Mouse (Mus musculus): ENCODE data around the gene Rnaseh2b. TPM values are rescaled to one million over a fixed set of nuclear protein-coding genes. Genes with fewer than 3 reads are reported as not detected.
A peak's percentile ranks its signal among the peaks of the same experiment; 100 is the strongest.

The Rnaseh2b gene
- polyA plus RNA-seq, 1 experiment from 2014 or later, result 65.3 TPM

DNA sequence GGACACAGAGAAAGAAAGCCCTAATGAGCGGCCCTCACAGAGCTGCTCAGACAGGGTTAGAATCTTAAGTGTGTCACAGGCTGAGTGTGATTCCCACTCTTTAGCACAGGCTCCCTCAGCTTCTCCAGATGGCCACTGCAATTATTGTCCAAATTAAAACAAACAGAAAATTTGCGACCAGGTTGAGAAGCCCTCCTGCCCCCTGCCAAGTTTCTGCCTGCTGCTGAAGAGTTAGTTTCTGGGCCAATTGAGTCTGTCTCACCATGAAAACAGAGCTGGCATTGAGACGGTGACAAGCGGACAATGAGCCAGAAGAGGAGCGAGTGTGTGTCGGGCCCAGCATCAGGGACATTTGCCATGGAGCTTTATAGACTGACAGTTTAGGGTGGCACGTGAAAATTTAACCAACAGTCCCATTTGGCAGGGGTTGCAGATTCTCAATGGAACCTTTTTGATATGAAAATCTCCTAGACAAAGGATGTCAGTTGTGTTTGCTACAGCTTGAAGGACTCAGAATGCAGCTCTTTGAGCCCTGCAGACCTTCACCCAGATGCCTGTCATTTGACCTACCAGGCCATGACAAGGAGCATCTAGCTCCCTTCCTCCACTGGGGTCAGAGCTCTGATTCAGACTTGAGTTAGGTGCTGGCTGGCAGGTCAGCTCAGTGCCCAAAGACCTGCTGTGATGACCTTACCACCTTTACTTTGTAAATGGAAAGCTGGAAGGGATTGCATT, 123.8 kb downstream of the Rnaseh2b start:
- Histone ChIP-seq H3K4me2 (replicated peaks) (0 out of 2 replicates have a peak overlapping the region, but pooled peaks have one; percentile 9), H3K9me3 (peaks cover 10% of the 10 kb centered on the region; the same call in 1 of the 2 replicates), H3K27ac (replicated peaks) (peak overlapping the region; percentile 84), H3K27me3 (no peaks in the 10 kb centered on the region), H3K4me1 (peaks cover 23% of the 10 kb centered on the region), H3K4me3 (no peak overlapping the region), H3K9ac (replicated peaks) (0 out of 2 replicates have a peak overlapping the region, but pooled peaks have one; percentile 11), H3K36me3 (no peaks in the 10 kb centered on the region)
- 38% methylated on average over 7 of the region's 7 CpGs for WGBS
- peak; percentile 94 for ATAC-seq (ENCODE audit: low FRiP score, low read depth)

DNA sequence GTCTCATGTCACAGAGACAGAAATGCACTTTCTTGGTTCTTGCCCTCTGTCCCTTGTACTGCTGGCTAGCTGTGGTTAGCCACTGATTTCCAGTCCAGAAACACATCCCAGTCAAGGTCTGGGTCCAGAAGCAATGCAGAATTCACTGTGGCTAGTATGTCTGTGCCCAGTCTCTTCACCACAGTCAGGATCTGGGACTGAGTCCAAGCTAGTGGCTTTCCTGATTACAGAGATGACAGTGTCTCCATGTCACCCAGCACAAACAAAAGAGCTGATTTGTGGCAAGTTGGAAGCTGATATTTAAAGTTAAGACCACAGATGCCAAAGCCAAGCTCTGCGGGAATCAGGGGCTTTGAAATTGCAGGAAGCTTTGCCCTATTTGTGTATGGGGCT, 124.3 kb downstream of the Rnaseh2b start:
- H3K27me3 ChIP-seq, result no peaks in the 10 kb centered on the region
- H3K36me3 ChIP-seq, result no peaks in the 10 kb centered on the region
- peak overlapping the region; percentile 82 for H3K27ac ChIP-seq (replicated peaks)
- H3K4me1 ChIP-seq, result peaks cover 23% of the 10 kb centered on the region
- H3K4me2 ChIP-seq (replicated peaks), result no peak overlapping the region
- no peak overlapping the region for H3K4me3 ChIP-seq
- H3K9me3 ChIP-seq, result peaks cover 8% of the 10 kb centered on the region; the same call in 1 of the 2 replicates
- ATAC-seq (ENCODE audit: low FRiP score, low read depth), result 0 out of 2 replicates have a peak, but pooled peaks have one; percentile 17
- H3K9ac ChIP-seq (replicated peaks), result no peak overlapping the region
- WGBS, result 47% methylated on average over 1 of the region's 1 CpGs

DNA sequence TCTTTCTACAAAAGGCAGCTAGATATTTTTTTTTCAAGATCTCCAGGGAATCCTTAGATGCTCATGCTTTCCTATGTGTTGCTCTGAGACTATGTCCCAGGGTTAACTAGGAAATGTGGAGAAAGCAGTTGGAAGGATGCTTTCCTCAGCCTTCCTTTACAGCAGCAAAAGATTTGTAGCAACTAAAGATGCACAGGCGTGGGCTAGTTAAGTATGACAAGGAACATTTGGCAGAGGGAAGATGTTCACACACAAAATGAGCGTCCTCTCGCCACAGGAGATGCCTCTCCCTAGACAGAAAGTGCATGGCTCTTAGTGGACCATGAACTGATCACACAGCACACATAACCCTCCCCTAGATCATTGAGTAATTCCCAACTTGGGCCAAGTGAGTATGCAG, 125.1 kb downstream of the Rnaseh2b start:
- H3K36me3 ChIP-seq, result no peaks in the 10 kb centered on the region
- H3K9me3 ChIP-seq, result 0 out of 2 replicates have a peak, but pooled peaks cover under 1% of the 10 kb centered on the region
- H3K27me3 ChIP-seq, result no peaks in the 10 kb centered on the region
- ATAC-seq (ENCODE audit: low FRiP score, low read depth), result no peak
- H3K9ac ChIP-seq (replicated peaks), result no peak overlapping the region
- no peak overlapping the region for H3K27ac ChIP-seq (replicated peaks)
- H3K4me2 ChIP-seq (replicated peaks), result no peak overlapping the region
- 85% methylated on average over 3 of the region's 3 CpGs for WGBS
- H3K4me1 ChIP-seq, result peaks cover 23% of the 10 kb centered on the region
- no peak overlapping the region for H3K4me3 ChIP-seq

DNA sequence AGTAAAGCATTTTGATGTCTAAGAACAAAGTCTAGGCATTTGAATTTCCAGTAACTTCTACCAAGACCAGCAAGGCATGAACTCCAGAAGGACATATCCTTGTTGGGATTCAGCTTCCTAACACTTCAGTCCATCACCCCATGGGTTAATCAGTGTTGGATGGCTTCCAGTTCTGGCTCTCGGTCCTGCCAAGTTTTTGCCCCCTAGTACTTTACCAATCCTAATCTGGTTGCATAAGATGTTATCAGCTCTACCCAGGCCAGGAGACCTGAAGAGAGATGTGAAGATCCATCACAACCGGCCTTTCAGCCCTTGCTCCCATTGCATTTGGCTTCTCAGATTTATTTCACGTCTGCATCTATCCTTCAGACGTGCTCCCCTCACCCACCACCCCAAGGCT, 129.9 kb downstream of the Rnaseh2b start:
- H3K4me2 ChIP-seq (replicated peaks), result no peak overlapping the region

More for the DNA sequence above, 129.9 kb downstream of the Rnaseh2b start:
- no peak for ATAC-seq (ENCODE audit: low FRiP score, low read depth)
- 89% methylated on average over 4 of the region's 4 CpGs for WGBS
- no peaks in the 10 kb centered on the region for H3K27me3 ChIP-seq
- H3K9ac ChIP-seq (replicated peaks), result no peak overlapping the region
- no peaks in the 10 kb centered on the region for H3K36me3 ChIP-seq
- no peak overlapping the region for H3K4me3 ChIP-seq
- no peaks in the 10 kb centered on the region for H3K9me3 ChIP-seq
- H3K4me1 ChIP-seq, result peaks cover under 1% of the 10 kb centered on the region
- no peak overlapping the region for H3K27ac ChIP-seq (replicated peaks)

Other genes with a start within 250 kb of the Rnaseh2b start
- gene Dleu7, start 458 bp downstream of the Rnaseh2b start, polyA plus RNA-seq (2016; fragmentation: Nextera tagmentation; extraction: Ambion mirVana), result 4.8 and 5.1 TPM in 2 replicates
- gene Gucy1b2, start 163.7 kb downstream of the Rnaseh2b start, polyA plus RNA-seq (2016; fragmentation: Nextera tagmentation; extraction: Ambion mirVana), result 1.6 and 2.2 TPM in 2 replicates

Measured in midbrain, embryonic 12.5 days (tissue).